Mouse (Mus musculus) CH12F3 (cell line): Measurements from ENCODE around the gene Snrnp25.

Experiments
- in situ Hi-C: fragments of 300-500 bp; cut with MboI; formaldehyde crosslinking; loops from 2 replicates; pipeline ENCODE4 v1.14.3; 2020; ENCODE audit warnings: low sequenced_read_pairs

The Snrnp25 gene

GRCm38 (mm10) chr11:32205058-32205873 is at the start of gene Snrnp25:
Snrnp25 (plus strand) TSS chr11:32205415.
- in situ Hi-C loops = no loop called here

- in situ Hi-C loops = loop anchor here (25.0 kb wide), 1 partner anchor 495 kb away; the partner anchor contains the start of gene Bod1
These were observed 48.2 kb upstream of the Snrnp25 start for GRCm38 (mm10) chr11:32156854-32157630.

- in situ Hi-C loops = loop anchor here (25.0 kb wide), 1 partner anchor 496 kb away; the partner anchor contains the start of gene Bod1
These were observed 47.2 kb upstream of the Snrnp25 start for GRCm38 (mm10) chr11:32157791-32158594.

DNA sequence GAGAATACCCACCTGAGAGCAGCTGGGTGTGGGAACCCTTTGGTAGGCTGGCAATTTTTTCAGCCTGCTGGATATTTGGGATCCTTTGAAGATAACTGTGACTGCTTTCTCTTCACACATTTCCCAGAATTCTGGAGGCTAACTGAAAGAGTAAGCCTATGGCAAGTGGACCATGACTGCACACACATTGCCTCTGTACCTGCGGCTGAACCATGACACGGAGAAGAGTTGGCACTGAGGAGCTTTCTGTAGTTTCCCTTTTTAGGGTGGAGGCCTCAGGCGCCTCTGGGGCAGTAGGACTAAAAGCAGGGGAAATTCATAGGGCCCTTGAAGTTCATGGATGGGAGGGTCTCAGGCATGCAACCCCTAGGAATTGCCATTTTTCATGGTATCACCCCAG is 46.0 kb upstream of the Snrnp25 start:
- in situ Hi-C loops = loop anchor here (25.0 kb wide), 1 partner anchor 497 kb away; the partner anchor contains the start of gene Bod1

GRCm38 (mm10) chr11:32160341-32160740 is 44.9 kb upstream of the Snrnp25 start:
- in situ Hi-C loops = loop anchor here (25.0 kb wide), 1 partner anchor 498 kb away; the partner anchor contains the start of gene Bod1

GRCm38 (mm10) chr11:32161500-32161899 is 43.7 kb upstream of the Snrnp25 start:
- in situ Hi-C loops = loop anchor here (25.0 kb wide), 1 partner anchor 499 kb away; the partner anchor contains the start of gene Bod1

- in situ Hi-C loops = loop anchor here (25.0 kb wide), 1 partner anchor 500 kb away; the partner anchor contains the start of gene Bod1
These were observed 43.1 kb upstream of the Snrnp25 start for GRCm38 (mm10) chr11:32161922-32162804.

DNA sequence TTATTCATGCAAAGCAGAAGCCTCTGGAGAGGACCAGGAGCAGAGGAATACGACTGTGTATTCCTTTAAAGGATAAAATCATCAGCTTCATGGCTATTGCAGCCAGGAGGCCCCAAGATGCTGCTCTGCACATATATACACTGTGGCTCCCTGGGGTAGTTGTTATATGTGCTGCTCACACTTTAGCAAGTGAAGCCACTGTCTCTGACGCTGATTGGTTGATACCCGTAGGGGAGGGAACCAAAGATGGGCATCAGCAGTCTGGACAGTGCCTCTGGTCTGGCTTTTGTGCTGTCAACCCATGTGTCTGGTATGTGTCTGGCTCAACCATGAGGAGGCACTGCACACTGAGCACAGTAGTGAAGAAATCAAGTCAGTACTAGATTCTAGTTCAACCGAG is 38.5 kb upstream of the Snrnp25 start:
- in situ Hi-C loops = loop anchor here (25.0 kb wide), 1 partner anchor 504 kb away; the partner anchor contains the start of gene Bod1

DNA sequence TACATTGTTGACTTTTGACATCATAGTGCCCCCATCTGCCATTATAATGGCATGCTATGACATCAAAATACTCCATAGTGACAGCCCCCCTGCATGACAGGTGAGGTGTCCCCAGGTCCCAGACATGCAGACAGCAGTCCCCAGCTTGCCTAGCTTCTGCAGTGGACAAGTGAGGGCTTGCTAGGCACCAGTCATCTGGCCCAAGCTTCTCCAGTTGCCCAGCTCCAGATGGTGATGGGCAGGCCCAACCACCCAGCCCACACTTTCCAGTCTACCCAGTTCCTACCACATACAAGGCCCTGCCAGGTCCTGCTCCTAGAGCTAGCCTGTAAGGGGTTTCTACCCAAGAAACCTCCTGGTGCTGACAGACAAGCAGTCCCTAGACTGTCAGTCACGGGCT is 26.7 kb upstream of the Snrnp25 start:
- in situ Hi-C loops = no loop called here

DNA sequence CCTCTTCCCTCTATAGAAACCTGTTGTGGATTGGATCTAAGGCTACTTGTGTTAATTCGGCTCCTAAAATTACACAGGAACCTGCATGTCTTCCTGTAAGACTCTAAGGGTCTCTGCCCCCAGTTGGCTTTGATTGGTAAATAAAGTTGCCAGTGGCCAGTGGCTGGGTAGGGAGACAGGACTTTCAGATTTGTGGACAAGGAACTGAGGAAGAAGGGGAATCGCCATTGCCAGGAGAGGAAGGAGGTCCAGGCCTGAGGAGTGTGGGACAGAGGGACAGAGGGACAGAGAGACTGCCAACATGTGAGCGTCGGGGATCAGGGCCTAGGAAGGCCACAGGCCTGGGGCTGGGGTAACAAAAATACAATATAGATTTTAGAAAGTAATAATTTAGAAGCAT is 24.0 kb upstream of the Snrnp25 start:
- in situ Hi-C loops = loop anchor here (5.0 kb wide), 1 partner anchor 56 kb away; no protein-coding TSS in a partner anchor

GRCm38 (mm10) chr11:32181973-32182868 is 23.0 kb upstream of the Snrnp25 start:
- in situ Hi-C loops = loop anchor here (5.0 kb wide), 1 partner anchor 55 kb away; no protein-coding TSS in a partner anchor

DNA sequence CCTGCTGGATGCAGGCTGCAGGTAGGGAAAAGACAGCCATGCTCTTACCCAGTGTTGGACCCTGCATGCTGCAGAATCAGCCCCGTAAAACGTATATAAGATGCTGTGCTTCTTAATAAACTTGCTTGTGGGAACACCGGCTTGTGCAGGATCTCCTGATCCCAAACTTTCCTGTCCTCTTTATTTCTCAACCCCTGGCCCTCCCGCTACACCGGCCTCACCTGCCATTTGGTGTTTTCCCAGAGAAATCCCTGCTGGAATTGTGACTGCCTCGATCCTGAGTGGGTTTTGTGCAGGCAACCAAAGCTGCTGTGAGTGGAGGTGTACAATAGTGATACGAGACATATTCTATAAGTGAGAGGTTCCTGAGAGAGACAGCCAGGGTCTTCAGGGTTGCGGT is 20.7 kb upstream of the Snrnp25 start:
- in situ Hi-C loops = loop anchor here (5.0 kb wide), 1 partner anchor 53 kb away; no protein-coding TSS in a partner anchor

GRCm38 (mm10) chr11:32186031-32186430 is 19.2 kb upstream of the Snrnp25 start:
- in situ Hi-C loops = no loop called here

GRCm38 (mm10) chr11:32187256-32187655 is 18.0 kb upstream of the Snrnp25 start:
- in situ Hi-C loops = no loop called here

GRCm38 (mm10) chr11:32188881-32189280 is 16.3 kb upstream of the Snrnp25 start:
- in situ Hi-C loops = no loop called here

GRCm38 (mm10) chr11:32189434-32189833 is 15.8 kb upstream of the Snrnp25 start:
- in situ Hi-C loops = no loop called here

- in situ Hi-C loops = no loop called here
These were observed 15.1 kb upstream of the Snrnp25 start for GRCm38 (mm10) chr11:32190119-32190518.

DNA sequence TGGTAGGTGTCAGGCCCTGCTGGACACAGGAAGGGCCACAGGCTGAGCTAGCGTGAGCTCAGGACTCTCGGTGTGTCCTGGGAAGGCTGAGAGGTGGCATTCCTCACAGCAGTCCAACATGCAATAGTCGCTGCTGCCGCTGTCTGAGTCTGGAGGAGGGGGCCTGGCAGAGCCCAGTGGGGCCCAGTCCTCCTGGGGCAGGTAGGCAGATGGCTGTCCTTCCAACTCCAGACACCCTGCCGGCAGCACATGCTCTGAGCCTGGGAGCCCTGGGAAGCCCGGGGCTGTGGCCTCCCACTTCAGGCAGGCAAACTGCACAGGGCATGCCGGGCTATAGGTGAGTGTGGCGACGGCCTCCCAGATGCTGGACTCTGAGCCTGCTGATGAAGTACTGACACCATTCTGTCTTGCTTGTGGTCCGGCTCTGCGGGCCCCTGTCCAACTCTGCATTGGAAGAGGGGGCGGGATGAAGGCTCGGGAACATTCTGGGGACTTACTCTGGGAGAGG is 14.6 kb upstream of the Snrnp25 start:
- in situ Hi-C loops = no loop called here
